Mouse (Mus musculus) embryo, embryonic 10 days (tissue): ENCODE results near the gene Olfr1438-ps1.
"Not testable (repeated sequence)": the region's sequence is repeated elsewhere in the genome, so short reads cannot be mapped to it uniquely, and the experiment has no call there.

ENCODE experiments used
- DNase-seq: peaks from one replicate; pipeline ENCODE4 v3.0.0-alpha.2; 2015; ENCODE audit warnings: low spot score

Olfr1438-ps1 gene

DNA sequence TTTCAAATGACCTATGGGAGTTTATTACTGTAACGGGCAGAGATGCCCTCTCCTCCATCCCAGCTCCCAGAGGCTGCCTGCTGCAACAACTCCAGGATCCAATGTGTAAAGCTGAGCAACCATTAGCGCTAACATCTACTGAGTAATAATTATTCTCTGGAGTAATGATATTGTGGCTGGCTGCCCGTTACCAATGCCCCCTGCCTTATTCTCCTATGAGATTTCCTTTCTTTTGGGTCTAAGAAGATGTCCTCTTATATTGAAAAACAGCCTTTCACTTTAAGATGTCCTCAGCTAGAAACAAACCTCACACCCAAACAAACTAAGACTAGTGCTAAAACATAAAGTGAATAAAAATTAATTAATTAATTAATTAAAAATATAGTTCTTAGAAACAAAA, at the start of gene Olfr1438-ps1:
Gene Olfr1438-ps1 (minus strand): TSS at position 101 of the 400 bp plus-strand sequence.
- DNase-seq, result no peak

- no peak for DNase-seq
Measured at GRCm38 (mm10) chr19:12374465-12375025, 38.8 kb upstream of the Olfr1438-ps1 start.

DNA sequence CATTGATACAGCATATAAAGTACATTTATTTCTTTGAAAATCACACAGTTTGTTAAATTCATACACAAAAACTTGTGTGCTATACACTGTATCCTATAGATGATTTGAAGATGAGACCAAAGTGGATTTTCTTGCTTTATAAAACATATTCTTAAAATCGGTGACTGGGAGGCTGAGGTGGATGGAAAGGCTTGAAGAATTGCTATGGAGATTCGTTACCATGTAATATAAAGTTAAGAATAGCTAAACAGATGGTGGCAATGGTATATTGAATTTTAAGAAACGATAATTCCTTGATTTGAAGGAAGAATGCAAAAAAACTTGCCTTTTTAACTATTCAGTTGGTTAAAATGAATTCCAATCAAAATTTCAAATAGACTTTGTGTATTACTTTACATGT, 37.3 kb upstream of the Olfr1438-ps1 start:
- DNase-seq, result no peak

GRCm38 (mm10) chr19:12325001-12325400, 10.7 kb downstream of the Olfr1438-ps1 start, which contains the start of gene Olfr1437:
Gene Olfr1437 (minus strand): TSS chr19:12325101.
- DNase-seq, result no peak

GRCm38 (mm10) chr19:12299030-12299429, 36.7 kb downstream of the Olfr1438-ps1 start, which contains the start of gene Olfr1436:
Gene Olfr1436 (minus strand): TSS chr19:12299130.
- not testable (repeated sequence) for DNase-seq

GRCm38 (mm10) chr19:12292979-12293378, 42.7 kb downstream of the Olfr1438-ps1 start:
- no peak for DNase-seq

GRCm38 (mm10) chr19:12279554-12279953, 56.2 kb downstream of the Olfr1438-ps1 start, which contains the start of gene Olfr1434:
Gene Olfr1434 (plus strand): TSS chr19:12279854.
- DNase-seq, result no peak
